Mouse (Mus musculus): Measurements from ENCODE around the gene Bnip2. TPM values are rescaled to one million over a fixed set of nuclear protein-coding genes. Genes with fewer than 3 reads are reported as not detected.

Bnip2 gene
- polyA plus RNA-seq, 1 experiment from 2014 or later: 87.0 TPM

GRCm38 (mm10) chr9:70042137-70042536 lies 52.9 kb downstream of the Bnip2 start:
- H3K27me3 ChIP-seq (ENCODE audit: insufficient read depth, poor library complexity, severe bottlenecking): no peaks in the 10 kb centered on the region
- H3K27ac ChIP-seq: no peak overlapping the region
- no peak for DNase-seq (ENCODE audit: low spot score)
- 93% methylated on average over 4 of the region's 4 CpGs for WGBS
- H3K4me3 ChIP-seq: no peak overlapping the region
- no peaks in the 10 kb centered on the region for H3K4me1 ChIP-seq (replicated peaks)
- H3K9me3 ChIP-seq: 0 out of 2 replicates have a peak, but pooled peaks cover 3% of the 10 kb centered on the region
- H3K36me3 ChIP-seq: no peaks in the 10 kb centered on the region

- WGBS: 82% methylated on average over 1 of the region's 1 CpGs
- H3K27me3 ChIP-seq (ENCODE audit: insufficient read depth, poor library complexity, severe bottlenecking): no peaks in the 10 kb centered on the region
- H3K36me3 ChIP-seq: no peaks in the 10 kb centered on the region
- no peak overlapping the region for H3K4me3 ChIP-seq
- 0 out of 2 replicates have a peak, but pooled peaks cover 3% of the 10 kb centered on the region for H3K9me3 ChIP-seq
- DNase-seq (ENCODE audit: low spot score): no peak
- H3K4me1 ChIP-seq (replicated peaks): 0 out of 2 replicates have a peak, but pooled peaks cover 3% of the 10 kb centered on the region
- no peak overlapping the region for H3K27ac ChIP-seq
These were observed 53.7 kb downstream of the Bnip2 start for GRCm38 (mm10) chr9:70042935-70043334.

GRCm38 (mm10) chr9:70044865-70045264 lies 55.6 kb downstream of the Bnip2 start:
- Histone ChIP-seq H3K9me3 (no peaks in the 10 kb centered on the region), H3K27ac (no peak overlapping the region), H3K4me3 (no peak overlapping the region), H3K27me3 (ENCODE audit: insufficient read depth, poor library complexity, severe bottlenecking) (no peaks in the 10 kb centered on the region), H3K4me1 (replicated peaks) (peaks cover 23% of the 10 kb centered on the region), H3K36me3 (no peaks in the 10 kb centered on the region)
- 88% methylated on average over 2 of the region's 2 CpGs for WGBS
- no peak for DNase-seq (ENCODE audit: low spot score)

GRCm38 (mm10) chr9:70046255-70046654 lies 57.0 kb downstream of the Bnip2 start:
- Histone ChIP-seq H3K4me1 (replicated peaks) (peaks cover 29% of the 10 kb centered on the region), H3K27ac (no peak overlapping the region), H3K4me3 (no peak overlapping the region), H3K36me3 (no peaks in the 10 kb centered on the region), H3K9me3 (no peaks in the 10 kb centered on the region), H3K27me3 (ENCODE audit: insufficient read depth, poor library complexity, severe bottlenecking) (no peaks in the 10 kb centered on the region)
- no peak for DNase-seq (ENCODE audit: low spot score)
- WGBS: 91% methylated on average over 6 of the region's 6 CpGs

GRCm38 (mm10) chr9:70047839-70048238 lies 58.6 kb downstream of the Bnip2 start:
- H3K36me3 ChIP-seq: no peaks in the 10 kb centered on the region
- no peak for DNase-seq (ENCODE audit: low spot score)
- 74% methylated on average over 3 of the region's 3 CpGs for WGBS
- H3K27ac ChIP-seq: no peak overlapping the region
- H3K4me1 ChIP-seq (replicated peaks): peaks cover 29% of the 10 kb centered on the region
- no peak overlapping the region for H3K4me3 ChIP-seq
- H3K9me3 ChIP-seq: no peaks in the 10 kb centered on the region
- H3K27me3 ChIP-seq (ENCODE audit: insufficient read depth, poor library complexity, severe bottlenecking): no peaks in the 10 kb centered on the region

GRCm38 (mm10) chr9:70048280-70048679 lies 59.0 kb downstream of the Bnip2 start:
- no peak overlapping the region for H3K4me3 ChIP-seq
- H3K36me3 ChIP-seq: no peaks in the 10 kb centered on the region
- no peak overlapping the region for H3K27ac ChIP-seq
- WGBS: 55% methylated on average over 5 of the region's 5 CpGs
- no peaks in the 10 kb centered on the region for H3K9me3 ChIP-seq
- no peaks in the 10 kb centered on the region for H3K27me3 ChIP-seq (ENCODE audit: insufficient read depth, poor library complexity, severe bottlenecking)
- DNase-seq (ENCODE audit: low spot score): no peak
- H3K4me1 ChIP-seq (replicated peaks): peaks cover 32% of the 10 kb centered on the region

GRCm38 (mm10) chr9:70048751-70049415 lies 59.6 kb downstream of the Bnip2 start:
- Histone ChIP-seq H3K9me3 (no peaks in the 10 kb centered on the region), H3K4me1 (replicated peaks) (peaks cover 32% of the 10 kb centered on the region), H3K36me3 (no peaks in the 10 kb centered on the region), H3K4me3 (no peak overlapping the region), H3K27ac (peak overlapping the region; percentile 56), H3K27me3 (ENCODE audit: insufficient read depth, poor library complexity, severe bottlenecking) (no peaks in the 10 kb centered on the region)
- DNase-seq (ENCODE audit: low spot score): no peak
- 58% methylated on average over 6 of the region's 6 CpGs for WGBS

GRCm38 (mm10) chr9:70049416-70049783 lies 60.1 kb downstream of the Bnip2 start:
- WGBS: 30% methylated on average over 3 of the region's 3 CpGs
- Histone ChIP-seq H3K4me3 (no peak overlapping the region), H3K27ac (peak overlapping the region; percentile 56), H3K4me1 (replicated peaks) (peaks cover 32% of the 10 kb centered on the region), H3K9me3 (no peaks in the 10 kb centered on the region), H3K36me3 (no peaks in the 10 kb centered on the region), H3K27me3 (ENCODE audit: insufficient read depth, poor library complexity, severe bottlenecking) (no peaks in the 10 kb centered on the region)
- no peak for DNase-seq (ENCODE audit: low spot score)

GRCm38 (mm10) chr9:70049839-70050238 lies 60.6 kb downstream of the Bnip2 start:
- H3K27me3 ChIP-seq (ENCODE audit: insufficient read depth, poor library complexity, severe bottlenecking): no peaks in the 10 kb centered on the region
- peak overlapping the region; percentile 56 for H3K27ac ChIP-seq
- DNase-seq (ENCODE audit: low spot score): no peak
- peaks cover 32% of the 10 kb centered on the region for H3K4me1 ChIP-seq (replicated peaks)
- WGBS: 55% methylated on average over 8 of the region's 8 CpGs
- no peaks in the 10 kb centered on the region for H3K9me3 ChIP-seq
- no peaks in the 10 kb centered on the region for H3K36me3 ChIP-seq
- no peak overlapping the region for H3K4me3 ChIP-seq

GRCm38 (mm10) chr9:70052730-70053129 lies 63.5 kb downstream of the Bnip2 start:
- Histone ChIP-seq H3K27ac (no peak overlapping the region), H3K4me3 (no peak overlapping the region), H3K36me3 (no peaks in the 10 kb centered on the region), H3K27me3 (ENCODE audit: insufficient read depth, poor library complexity, severe bottlenecking) (no peaks in the 10 kb centered on the region), H3K4me1 (replicated peaks) (peaks cover 30% of the 10 kb centered on the region), H3K9me3 (peaks cover 4% of the 10 kb centered on the region; the same call in 1 of the 2 replicates)
- 76% methylated on average over 3 of the region's 3 CpGs for WGBS
- no peak for DNase-seq (ENCODE audit: low spot score)

- peaks cover 24% of the 10 kb centered on the region for H3K4me1 ChIP-seq (replicated peaks)
- H3K27ac ChIP-seq: no peak overlapping the region
- no peak for DNase-seq (ENCODE audit: low spot score)
- 60% methylated on average over 3 of the region's 3 CpGs for WGBS
- H3K9me3 ChIP-seq: peaks cover 4% of the 10 kb centered on the region; the same call in 1 of the 2 replicates
- no peaks in the 10 kb centered on the region for H3K36me3 ChIP-seq
- no peak overlapping the region for H3K4me3 ChIP-seq
- H3K27me3 ChIP-seq (ENCODE audit: insufficient read depth, poor library complexity, severe bottlenecking): no peaks in the 10 kb centered on the region
These were observed 64.1 kb downstream of the Bnip2 start for GRCm38 (mm10) chr9:70053411-70053810.
